Mouse (Mus musculus): ENCODE measurements around the gene Crtc3. TPM values are rescaled to one million over a fixed set of nuclear protein-coding genes. Genes with fewer than 3 reads are reported as not detected.

Gene Crtc3
- total RNA-seq, 4 experiments from 2014 or later, result 14.8 to 15.7 (median 15.5) TPM

DNA sequence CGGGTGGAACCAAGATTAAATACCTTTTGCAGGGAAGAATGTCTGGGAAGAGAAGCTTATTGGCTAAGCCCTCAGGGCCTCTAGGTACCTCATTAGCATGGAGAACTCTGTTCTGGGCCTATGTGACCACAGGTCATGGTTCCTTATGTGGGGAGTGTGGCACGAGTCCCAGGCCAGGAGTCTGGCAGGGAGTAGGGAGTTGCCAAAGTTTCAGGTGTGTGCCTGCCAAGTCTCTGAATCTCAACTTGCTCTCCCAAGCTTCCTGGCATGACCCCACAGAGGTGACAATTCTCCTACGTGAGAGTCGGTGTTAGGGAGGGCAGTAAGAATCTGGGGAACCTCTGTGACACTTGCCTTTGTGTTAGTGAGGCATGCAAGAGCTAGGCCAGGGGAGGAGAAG, 131.5 kb downstream of the Crtc3 start:
- no peak for DNase-seq (ENCODE audit: low spot score in 2 of 2)

DNA sequence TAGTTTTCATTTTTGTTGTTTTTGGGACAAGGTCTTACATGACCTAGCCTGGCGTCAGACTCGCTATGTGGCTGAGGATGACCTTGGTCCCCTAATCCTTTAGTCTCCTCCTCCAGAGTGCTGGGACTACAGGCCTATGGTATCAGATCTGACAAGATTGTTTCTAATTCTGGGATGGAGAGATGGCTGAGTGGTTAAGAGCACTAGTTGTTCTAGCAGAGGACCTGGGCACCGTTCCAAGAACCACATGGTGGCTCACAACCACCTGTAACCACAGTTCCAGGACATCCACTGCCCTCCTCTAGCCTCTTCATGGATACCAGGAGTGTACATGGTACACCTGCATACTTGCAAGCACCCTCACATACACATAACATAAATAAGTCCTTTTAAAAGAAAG, 132.5 kb downstream of the Crtc3 start:
- DNase-seq (ENCODE audit: low spot score in 2 of 2), result no peak

GRCm38 (mm10) chr7:80555146-80555545, 133.5 kb downstream of the Crtc3 start:
- DNase-seq (ENCODE audit: low spot score in 2 of 2), result no peak

- DNase-seq (ENCODE audit: low spot score in 2 of 2), result peak in 1 of 2 experiments; percentile 32
These were observed 134.3 kb downstream of the Crtc3 start for GRCm38 (mm10) chr7:80554180-80555021.

DNA sequence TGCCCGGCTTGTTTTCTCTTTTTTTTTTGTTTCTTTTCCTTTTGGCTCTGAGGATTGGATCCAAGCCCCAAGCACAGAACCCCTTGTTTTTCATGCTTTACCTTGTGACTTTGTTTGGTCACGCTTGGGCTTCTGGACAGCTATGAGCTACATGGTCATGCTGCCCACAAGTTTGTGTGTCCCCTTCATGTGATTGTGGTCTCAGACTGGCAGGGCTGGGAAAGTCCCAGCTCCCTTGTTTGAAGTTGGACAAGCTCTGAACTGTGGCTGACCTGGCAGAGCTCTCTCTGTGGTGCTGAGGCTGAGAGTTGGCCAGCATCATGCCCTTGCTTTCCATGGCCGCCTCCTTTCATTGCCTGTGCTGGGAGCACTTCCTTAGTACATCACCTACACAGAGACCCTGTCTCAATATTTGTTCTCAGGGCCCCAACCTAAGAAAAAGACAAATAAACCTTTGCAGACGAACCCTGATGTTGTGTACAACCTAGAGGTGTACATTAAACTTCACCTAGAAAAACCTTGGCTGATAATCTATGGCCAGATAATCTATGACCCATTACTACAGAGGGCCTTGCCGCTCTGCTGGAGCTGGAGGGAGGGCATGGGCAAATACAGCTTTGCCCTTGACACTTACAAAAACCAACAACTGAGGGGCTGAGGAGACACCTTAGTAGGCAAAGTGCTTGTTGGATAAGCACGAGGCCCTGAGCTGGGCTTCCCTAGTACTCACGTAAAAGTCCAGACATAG, 140.0 kb downstream of the Crtc3 start:
- DNase-seq (ENCODE audit: low spot score in 2 of 2), result no peak

DNA sequence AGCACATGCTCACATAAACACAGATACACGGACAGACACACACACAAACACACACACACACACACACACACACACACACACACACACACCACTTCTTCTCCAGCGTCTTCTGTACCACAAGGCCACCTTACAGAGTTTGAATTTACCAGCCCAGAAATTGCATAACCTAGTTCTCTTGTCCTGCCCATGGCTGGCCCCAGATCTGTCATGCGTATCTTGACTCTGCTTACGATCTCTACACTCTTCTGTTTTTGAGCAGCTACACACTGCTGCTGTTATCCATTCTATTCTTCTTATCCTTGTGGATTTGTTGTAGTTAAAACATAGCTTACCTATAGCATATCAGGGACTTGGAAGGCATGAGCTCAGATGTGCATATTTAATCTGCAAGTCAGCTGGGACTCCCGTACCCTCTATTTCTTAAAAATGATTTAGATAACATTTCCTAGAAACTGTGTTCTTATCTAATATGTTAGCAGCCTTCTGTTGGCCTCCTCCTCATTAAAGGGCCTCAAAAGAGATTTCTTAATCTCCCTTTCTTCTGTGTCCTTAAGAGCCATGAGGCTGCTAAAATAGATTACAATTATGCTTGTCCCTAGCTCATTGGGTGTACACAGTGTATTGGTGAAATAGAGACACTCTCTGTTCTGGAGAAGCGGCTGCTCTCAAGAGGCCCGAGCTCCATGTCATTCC, 146.4 kb downstream of the Crtc3 start:
- no peak for DNase-seq (ENCODE audit: low spot score in 2 of 2)

DNA sequence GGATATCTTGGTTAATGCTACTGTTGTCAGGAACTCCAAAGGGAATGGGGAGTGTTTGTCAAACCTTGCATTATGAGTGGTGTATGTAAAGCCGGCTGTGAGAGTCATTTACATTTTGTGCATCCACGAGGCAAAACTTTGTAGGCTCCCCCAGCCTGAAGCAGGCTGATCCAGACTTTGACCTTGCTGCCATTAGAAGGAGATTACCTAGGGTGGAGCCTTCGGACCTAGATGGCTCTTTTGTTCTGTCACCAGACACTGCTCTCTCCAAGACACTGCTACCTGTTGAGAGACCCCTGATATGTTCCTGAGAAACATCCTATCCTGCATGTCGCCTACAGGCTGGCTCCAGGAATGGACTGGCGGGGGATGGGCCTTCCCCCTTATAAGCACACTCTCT, 149.1 kb downstream of the Crtc3 start:
- DNase-seq (ENCODE audit: low spot score in 2 of 2), result no peak

Other genes with a start within 250 kb of the Crtc3 start
- gene Blm, start 153.8 kb downstream of the Crtc3 start, total RNA-seq (2022), result 1 to 10 TPM; 4.0 to 7.5 (median 4.9) TPM
- gene Iqgap1, start 137.1 kb upstream of the Crtc3 start, total RNA-seq (2022), result 10 to 100 TPM; 18.0 to 29.9 (median 24.9) TPM
- gene Zscan2, start 172.0 kb upstream of the Crtc3 start, total RNA-seq (2022), result 10 to 100 TPM; 11.3 to 16.9 (median 14.0) TPM
- 10 to 100 TPM; 26.2 to 29.3 (median 27.8) TPM for gene Wdr73, start 212.4 kb upstream of the Crtc3 start, total RNA-seq (2022)
- 1 to 10 TPM; 3.4 to 7.1 (median 4.7) TPM for gene Nmb, start 216.2 kb upstream of the Crtc3 start, total RNA-seq (2022)